Mouse (Mus musculus) spleen, postnatal 10 days (tissue): ENCODE data around the gene Prss38.
"Not testable (repeated sequence)": the region's sequence is repeated elsewhere in the genome, so short reads cannot be mapped to it uniquely, and the experiment has no call there.

Source experiments
- DNase-seq, 2 experiments: peaks; one replicate each; pipeline ENCODE4 v3.0.0; 2021 to 2022; ENCODE audit warnings: low spot score in 2 of 2

Gene Prss38

DNA sequence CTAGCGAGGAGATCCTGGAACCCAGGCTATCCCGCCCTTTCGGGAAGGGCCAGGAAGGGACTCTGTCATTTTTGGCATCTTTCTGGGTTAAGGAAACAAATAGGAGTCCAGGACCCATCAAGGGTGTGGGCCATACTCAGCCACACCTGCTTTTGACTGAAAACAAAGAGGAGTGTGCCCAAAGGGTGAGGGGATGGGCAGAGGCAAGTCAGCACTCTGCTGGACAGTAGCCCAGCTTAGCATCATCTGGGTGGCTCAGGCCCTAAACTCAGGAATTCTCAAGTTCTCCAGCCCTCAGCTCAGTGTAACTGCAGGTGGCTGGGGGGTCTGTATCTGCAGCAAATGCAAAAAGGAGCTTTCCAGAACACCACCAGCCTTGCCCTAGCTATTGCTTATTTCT is 2.5 kb upstream of the Prss38 start:
- DNase-seq: no peak

DNA sequence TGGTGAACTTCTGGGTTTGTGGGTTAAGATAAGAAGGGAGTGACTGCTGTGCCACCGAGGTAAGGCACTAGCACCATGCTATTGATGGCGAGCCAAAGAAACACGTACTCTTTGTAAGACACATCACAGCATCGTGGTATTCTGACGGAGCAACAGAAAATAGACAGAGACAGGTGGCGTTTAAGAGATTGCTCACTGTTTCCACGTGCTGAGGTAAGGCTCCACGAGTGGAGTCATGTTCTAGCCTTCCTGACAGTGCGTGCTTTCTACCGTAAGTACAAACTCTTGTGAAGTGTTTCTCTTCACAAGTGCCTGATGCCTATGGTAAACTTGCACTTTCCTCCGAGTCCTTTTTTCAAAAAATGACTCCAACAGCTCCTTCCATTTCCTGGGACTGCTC is 5.6 kb downstream of the Prss38 start:
- DNase-seq: no peak

GRCm38 (mm10) chr11:59367955-59368354 is 7.5 kb downstream of the Prss38 start:
- DNase-seq: not testable (repeated sequence)

DNA sequence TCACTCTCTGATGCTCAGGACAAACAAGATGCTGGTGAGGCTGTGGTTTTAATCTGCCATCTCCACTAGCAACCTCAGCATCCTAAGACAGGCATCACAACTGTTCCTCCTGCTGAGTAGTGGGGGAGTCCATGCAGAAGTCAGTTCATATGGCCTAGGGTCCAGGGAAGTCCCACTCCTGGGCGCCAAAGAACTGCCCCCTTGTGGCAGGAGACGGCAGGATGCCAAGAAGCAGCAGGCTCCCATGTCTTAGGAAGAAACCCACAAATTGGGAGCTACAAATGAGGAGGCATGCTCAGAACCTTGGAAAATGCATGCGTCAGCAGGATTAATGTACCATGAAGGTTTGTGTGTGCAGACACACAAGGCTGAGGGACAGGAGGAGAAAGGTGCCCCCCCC is 8.8 kb downstream of the Prss38 start:
- DNase-seq: no peak

GRCm38 (mm10) chr11:59366031-59366430 is 9.4 kb downstream of the Prss38 start:
- DNase-seq: no peak

DNA sequence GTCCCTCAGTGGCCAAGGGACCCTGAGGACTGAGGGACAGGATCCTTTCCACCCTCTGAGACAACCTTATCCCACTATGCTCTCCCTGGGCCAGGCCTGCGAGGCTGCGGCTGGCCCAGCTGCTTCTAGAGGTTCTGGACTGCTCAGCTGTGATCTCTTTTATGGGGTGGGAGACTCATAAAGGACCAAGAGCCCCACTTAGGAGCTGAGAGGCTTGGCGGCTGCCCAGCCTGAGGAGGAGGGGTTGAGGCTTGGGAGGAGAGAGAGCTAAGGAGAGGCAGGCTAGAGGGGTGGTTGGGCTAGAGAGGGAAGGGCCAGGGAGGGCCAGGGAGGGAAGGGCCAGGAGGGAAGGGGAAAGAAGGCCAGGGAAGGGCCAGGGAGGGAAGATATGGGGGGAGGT is 11.0 kb downstream of the Prss38 start:
- DNase-seq: no peak

DNA sequence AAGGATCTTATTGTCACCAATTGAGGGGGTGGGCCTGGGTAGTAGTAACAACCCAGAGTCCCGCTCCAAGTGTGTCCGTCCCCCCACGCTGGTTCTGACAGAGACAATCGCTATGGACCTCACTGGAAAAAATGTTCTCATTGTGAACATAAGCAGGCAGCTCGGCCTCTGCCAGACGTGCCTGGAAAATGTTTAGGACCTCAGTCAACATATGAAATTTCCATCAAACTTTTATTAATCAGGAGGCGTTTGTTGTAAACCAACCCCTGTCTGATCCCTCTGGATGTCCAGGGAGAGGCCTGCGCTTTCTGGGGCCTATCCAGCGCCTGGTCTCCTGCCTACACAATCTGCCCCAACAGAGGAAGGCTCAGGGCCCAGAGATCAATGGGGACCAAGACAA is 11.4 kb downstream of the Prss38 start:
- DNase-seq: no peak

DNA sequence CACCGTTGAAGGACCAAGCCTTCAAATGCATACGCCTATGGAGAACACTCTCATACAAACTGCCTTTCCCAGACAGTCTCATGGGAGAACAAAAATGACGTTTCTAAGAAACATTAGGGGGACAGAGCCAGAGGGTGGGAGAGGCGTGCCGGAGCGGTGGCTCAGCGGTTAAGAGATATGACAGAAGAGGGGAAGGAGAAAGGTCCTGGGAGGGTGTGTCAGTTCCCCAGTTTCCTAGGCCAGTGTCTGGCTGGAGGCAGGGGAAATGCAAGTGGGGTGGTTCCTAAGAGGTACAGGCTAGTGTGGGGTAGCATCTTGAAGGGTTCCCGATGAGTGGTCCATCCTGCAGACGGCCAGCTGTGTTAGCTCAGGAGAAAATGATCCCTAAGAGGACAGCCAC is 14.2 kb downstream of the Prss38 start:
- no peak for DNase-seq

- no peak for DNase-seq
Observed at GRCm38 (mm10) chr11:59356874-59357289, 18.6 kb downstream of the Prss38 start.

- no peak for DNase-seq
Observed at GRCm38 (mm10) chr11:59354793-59355192, 20.7 kb downstream of the Prss38 start.

DNA sequence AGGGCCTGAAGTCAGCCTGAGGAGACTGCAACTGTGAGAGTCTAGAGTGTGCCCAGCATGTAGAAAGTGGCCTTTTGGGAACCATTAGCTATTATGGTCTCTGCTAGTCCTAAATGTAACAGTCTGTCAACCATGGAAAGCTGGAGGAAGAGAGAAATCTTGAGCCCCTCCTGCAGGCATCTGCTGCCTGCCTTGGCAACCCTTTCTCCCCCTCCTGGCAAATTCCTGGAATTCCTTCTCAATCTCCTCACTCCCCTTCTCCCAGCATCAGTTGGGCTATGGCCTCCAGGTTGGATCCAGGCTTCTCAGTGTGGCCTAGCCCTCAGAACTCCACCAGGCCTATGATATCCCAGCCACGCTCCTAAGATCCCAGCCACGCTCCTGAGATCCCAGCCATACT is 25.1 kb downstream of the Prss38 start:
- DNase-seq: no peak

- no peak for DNase-seq
Observed at GRCm38 (mm10) chr11:59346166-59346910, 29.1 kb downstream of the Prss38 start.

- DNase-seq: no peak
Observed at GRCm38 (mm10) chr11:59342956-59343355, 32.5 kb downstream of the Prss38 start.

- DNase-seq: no peak
Observed at GRCm38 (mm10) chr11:59338736-59339120, 36.7 kb downstream of the Prss38 start.

- DNase-seq: no peak
Observed at GRCm38 (mm10) chr11:59337955-59338735, 37.3 kb downstream of the Prss38 start.

GRCm38 (mm10) chr11:59336381-59336780 is 39.1 kb downstream of the Prss38 start:
- no peak for DNase-seq

DNA sequence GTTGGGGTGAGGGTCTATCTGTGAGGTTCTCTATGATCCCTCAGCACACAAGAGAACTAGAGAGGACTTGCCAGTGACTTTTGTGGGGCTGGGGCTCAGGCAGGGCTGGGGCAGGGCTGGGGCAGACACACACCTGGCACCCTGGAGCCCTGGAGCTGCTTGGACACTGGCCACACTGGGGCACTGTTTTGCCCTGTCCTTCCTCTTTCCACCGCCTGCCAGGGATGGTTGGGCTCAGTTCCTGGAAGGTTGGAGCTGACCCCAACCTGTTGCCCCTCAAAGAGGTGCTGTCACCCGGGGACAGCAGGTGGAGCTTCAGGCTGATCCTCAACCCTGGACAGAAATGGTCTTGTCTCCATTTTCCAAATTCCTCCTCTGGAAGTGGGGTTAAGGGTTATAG is 39.5 kb downstream of the Prss38 start:
- DNase-seq: no peak

DNA sequence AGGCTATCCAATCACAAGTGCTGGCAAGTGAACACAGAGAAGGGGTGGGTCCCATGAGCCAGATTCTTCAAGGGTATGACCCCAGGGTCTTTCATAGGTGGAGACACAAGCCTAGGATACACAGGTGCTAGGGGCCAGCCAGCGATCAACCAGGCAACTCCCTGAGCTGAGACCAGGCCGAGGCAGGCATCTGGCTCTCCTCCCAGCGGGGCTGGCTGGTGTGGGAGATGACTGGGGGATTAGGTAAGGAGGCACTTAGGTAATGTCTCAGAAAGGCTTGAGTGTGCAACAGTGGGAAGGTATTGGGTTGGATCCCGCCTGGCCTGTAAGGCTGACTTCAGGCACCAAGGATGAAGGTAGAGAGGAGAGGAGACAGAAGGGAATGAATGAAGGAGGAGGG is 40.3 kb downstream of the Prss38 start:
- DNase-seq: no peak

DNA sequence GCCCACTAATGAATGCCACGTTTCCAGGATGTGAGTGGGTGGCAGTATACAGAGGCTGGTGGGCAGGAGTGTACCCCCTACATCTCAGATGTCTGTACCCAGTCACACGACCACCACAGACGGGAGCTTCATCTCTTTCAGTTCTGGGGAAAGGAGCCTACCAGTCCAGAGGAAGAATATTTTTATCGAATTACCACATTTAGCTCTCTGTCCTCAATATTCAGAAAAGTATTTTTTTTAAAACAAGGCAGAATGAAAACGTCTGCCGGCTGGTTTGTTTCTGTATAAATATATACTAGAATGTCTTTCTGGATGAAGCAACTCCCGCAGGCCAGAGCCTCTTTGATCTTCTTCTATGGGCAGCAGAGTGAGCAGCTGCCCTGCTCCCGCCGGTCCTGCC is 42.5 kb downstream of the Prss38 start:
- no peak for DNase-seq

DNA sequence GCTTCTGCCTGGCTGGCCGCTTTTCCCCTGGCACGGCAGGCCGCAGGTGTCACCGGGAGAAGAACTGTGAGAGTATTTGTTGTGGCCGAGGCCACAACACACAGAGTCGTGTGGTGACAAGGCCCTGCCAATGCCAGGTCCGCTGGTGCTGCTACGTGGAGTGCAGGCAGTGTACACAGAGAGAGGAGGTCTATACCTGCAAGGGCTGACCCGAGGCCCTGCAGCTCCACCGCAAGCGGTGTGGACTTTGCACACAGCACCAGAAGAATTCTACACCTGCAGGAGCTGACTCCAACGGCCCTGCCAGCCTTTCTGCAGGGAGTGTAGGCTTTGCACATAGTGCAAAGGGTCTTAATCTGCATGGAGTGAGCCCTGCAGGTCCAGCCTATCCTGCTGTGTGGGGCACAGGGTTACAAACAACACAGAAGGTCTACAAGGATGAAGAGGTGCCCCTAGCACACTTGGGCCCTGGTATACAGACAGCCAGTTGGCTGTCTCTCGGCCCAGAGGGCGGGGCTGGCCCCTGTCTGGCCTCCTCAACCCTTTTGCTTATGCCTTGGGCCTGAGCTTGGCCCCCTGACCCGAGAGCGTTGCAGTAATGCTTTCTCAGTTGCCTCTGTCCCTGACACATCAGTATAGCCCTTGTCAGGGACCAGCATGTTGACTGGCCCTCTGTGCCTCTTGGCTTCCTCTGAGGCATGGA is 44.1 kb downstream of the Prss38 start:
- DNase-seq: no peak

GRCm38 (mm10) chr11:59330560-59330959 is 44.9 kb downstream of the Prss38 start:
- peak; percentile 46 to 77 for DNase-seq

DNA sequence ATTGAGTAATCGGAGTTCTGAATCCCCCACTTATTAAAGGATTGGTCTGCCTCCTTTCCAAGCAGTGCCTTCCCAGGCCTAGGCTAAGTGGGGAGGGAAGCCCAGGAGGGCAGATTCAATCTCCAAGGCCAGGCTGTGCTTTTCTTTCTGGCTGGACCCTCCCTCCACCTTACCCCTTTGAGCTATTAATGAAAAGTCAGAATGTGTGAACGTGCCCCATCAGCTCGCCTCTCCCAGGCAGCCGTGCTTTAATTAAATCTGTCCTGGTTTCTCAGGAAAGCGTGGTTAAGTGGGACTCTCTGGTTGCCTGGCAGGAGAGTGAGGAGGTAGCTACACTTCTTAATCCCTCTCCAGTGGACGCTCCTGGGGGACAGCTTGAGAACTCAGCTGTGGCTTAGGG is 45.8 kb downstream of the Prss38 start:
- no peak for DNase-seq

DNA sequence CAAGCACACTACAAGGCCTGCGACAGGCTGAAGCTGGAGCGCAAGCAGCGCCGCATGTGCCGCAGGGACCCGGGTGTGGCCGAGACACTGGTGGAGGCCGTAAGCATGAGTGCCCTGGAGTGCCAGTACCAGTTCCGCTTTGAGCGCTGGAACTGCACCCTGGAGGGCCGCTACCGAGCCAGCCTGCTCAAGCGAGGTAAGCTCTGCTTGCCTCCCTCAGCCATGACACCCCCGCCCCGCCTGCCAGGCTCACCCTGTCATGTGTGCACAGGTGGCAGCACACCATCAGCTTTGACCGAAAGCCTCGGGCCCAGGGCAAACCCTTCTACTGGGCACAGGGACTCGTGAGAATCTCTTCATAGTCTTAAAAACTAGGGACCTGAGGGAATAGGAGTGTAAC is 47.8 kb downstream of the Prss38 start:
- DNase-seq: no peak
